Mouse (Mus musculus) lung, postnatal 0 days (tissue): Measurements from ENCODE around the gene Clk1. TPM values are rescaled to one million over a fixed set of nuclear protein-coding genes. Genes with fewer than 3 reads are reported as not detected.

Source experiments
- ATAC-seq: fragments of 200-750 bp; cut with Nextera tagmentation; 2 replicates; pipeline ENCODE4 v1.8.0; 2017; ENCODE audit warnings: moderate library complexity
- DNase-seq: peaks from one replicate; pipeline ENCODE4 v3.0.0-alpha.2; 2016; ENCODE audit warnings: low spot score
- H3K27ac ChIP-seq: fragments of 300-500 bp; sonication (generic); 2 replicates; pipeline ENCODE4 v1.5.1; 2014; ENCODE audit warnings: antibody characterized with exemption, mild to moderate bottlenecking, low read length, mixed read lengths
- H3K27me3 ChIP-seq: fragments of 300-500 bp; sonication (generic); replicated peaks from 2 replicates; pipeline ENCODE4 v1.6.1; 2014; ENCODE audit warnings: low read length, mixed read lengths; ENCODE audit not compliant: insufficient read depth
- H3K36me3 ChIP-seq: fragments of 300-500 bp; sonication (generic); 2 replicates; pipeline ENCODE4 v1.6.1; 2014; ENCODE audit warnings: low read length, mixed read lengths; ENCODE audit not compliant: insufficient read depth
- H3K4me1 ChIP-seq: fragments of 300-500 bp; sonication (generic); 2 replicates; pipeline ENCODE4 v1.6.1; 2014; ENCODE audit warnings: antibody characterized with exemption, low read depth, low read length, mixed read lengths; ENCODE audit not compliant: insufficient read depth
- H3K4me2 ChIP-seq: fragments of 300-500 bp; sonication (generic); replicated peaks from 2 replicates; pipeline ENCODE4 v1.6.1; 2014; ENCODE audit warnings: low read depth, mild to moderate bottlenecking, low read length, moderate library complexity, mixed read lengths
- H3K4me3 ChIP-seq: fragments of 300-500 bp; sonication (generic); 2 replicates; pipeline ENCODE4 v1.5.1; 2014; ENCODE audit warnings: low read depth, low read length
- H3K9ac ChIP-seq: fragments of 300-500 bp; sonication (generic); replicated peaks from 2 replicates; pipeline ENCODE4 v1.6.1; 2014; ENCODE audit warnings: low read depth, mild to moderate bottlenecking
- H3K9me3 ChIP-seq: fragments of 300-500 bp; sonication (generic); 2 replicates; pipeline ENCODE4 v1.6.1; 2016; ENCODE audit warnings: low read length, mixed read lengths
- CTCF ChIP-seq: IDR thresholded peaks from 2 replicates; pipeline ENCODE4 v1.5.1; 2016; ENCODE audit warnings: antibody characterized with exemption, mild to moderate bottlenecking
- EP300 ChIP-seq: IDR thresholded peaks from 2 replicates; pipeline ENCODE4 v1.6.1; 2016; ENCODE audit warnings: antibody characterized with exemption, mild to moderate bottlenecking, control low read depth
- WGBS: fragments of 180-500 bp; shearing (Covaris S2); extraction: QIAGEN DNeasy Blood & Tissue Kit; methylation state at CpG from one replicate; pipeline ENCODE4 v1.1.7; 2014; 5-methylcytosine and 5-hydroxymethylcytosine counted together
- polyA plus RNA-seq: library from polyadenylated mRNA; unstranded; fragments of >200 nt; fragmentation: Nextera tagmentation; extraction: Ambion mirVana; gene quantifications from 2 replicates; pipeline ENCODE4 v1.2.1, GENCODE M21; 2015

Gene Clk1
- 236 and 247 TPM in 2 replicates for polyA plus RNA-seq

GRCm38 (mm10) chr1:58423371-58424248 is at the start of gene Clk1:
Clk1 (minus strand) TSS chr1:58424066.
- WGBS, result under 1% methylated on average over 79 of the region's 79 CpGs
- ATAC-seq, result peak; percentile 95
- H3K4me3 ChIP-seq, result peak within 1 kb of the TSS; percentile 100

DNA sequence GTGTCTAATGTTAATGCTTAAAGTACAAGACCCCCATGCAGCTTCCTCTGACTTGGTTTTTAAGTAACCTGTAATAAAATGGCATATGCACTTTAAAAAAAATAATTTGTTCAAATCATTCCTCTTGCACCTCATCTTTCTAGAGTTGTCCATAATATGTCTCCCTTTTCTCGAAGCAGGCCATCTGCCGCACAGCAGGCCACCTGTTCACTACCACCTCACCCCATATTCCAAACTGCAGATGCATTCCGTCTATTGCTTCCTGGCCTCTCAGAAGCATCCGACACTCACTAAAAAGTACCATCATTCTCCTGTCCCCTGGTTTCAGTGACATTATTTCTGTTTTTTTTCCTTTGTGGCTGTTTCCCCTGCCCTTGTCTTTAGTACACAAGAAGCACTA is 41.7 kb upstream of the Clk1 start:
- no peaks in the 10 kb centered on the region for H3K27me3 ChIP-seq
- H3K4me3 ChIP-seq, result no peak overlapping the region
- H3K36me3 ChIP-seq, result peaks cover 19% of the 10 kb centered on the region
- no peak for DNase-seq
- H3K4me2 ChIP-seq, result no peak overlapping the region
- H3K9ac ChIP-seq, result no peak overlapping the region
- WGBS, result 88% methylated on average over 4 of the region's 4 CpGs
- no peak for ATAC-seq
- TF ChIP-seq CTCF (no peak), EP300 (no peak)
- no peak overlapping the region for H3K27ac ChIP-seq
- H3K9me3 ChIP-seq, result no peaks in the 10 kb centered on the region
- no peaks in the 10 kb centered on the region for H3K4me1 ChIP-seq

More at GRCm38 (mm10) chr1:58423371-58424248, at the start of gene Clk1:
- TF ChIP-seq CTCF, result no peak
- no peak for TF ChIP-seq EP300
- H3K4me2 ChIP-seq, result peak within 1 kb of the TSS; percentile 67
- peak within 1 kb of the TSS; percentile 100 for H3K27ac ChIP-seq
- no peaks in the 10 kb centered on the region for H3K9me3 ChIP-seq
- H3K36me3 ChIP-seq, result peaks cover 19% of the 10 kb centered on the region
- peak within 1 kb of the TSS; percentile 100 for H3K9ac ChIP-seq
- no peaks in the 10 kb centered on the region for H3K27me3 ChIP-seq
- DNase-seq, result peak; percentile 96
- no peaks in the 10 kb centered on the region for H3K4me1 ChIP-seq

- peaks cover 19% of the 10 kb centered on the region for H3K36me3 ChIP-seq
- DNase-seq (no peak), ATAC-seq (no peak)
- no peaks in the 10 kb centered on the region for H3K27me3 ChIP-seq
- TF ChIP-seq EP300, result no peak
- no peak for TF ChIP-seq CTCF
- WGBS, result 88% methylated on average over 4 of the region's 4 CpGs
- H3K4me2 ChIP-seq, result no peak overlapping the region
- H3K4me1 ChIP-seq, result no peaks in the 10 kb centered on the region
- no peak overlapping the region for H3K4me3 ChIP-seq
- H3K27ac ChIP-seq, result no peak overlapping the region
- H3K9ac ChIP-seq, result no peak overlapping the region
- no peaks in the 10 kb centered on the region for H3K9me3 ChIP-seq
Observed at GRCm38 (mm10) chr1:58465042-58465441, 41.2 kb upstream of the Clk1 start.

- DNase-seq (no peak), ATAC-seq (no peak)
- H3K27me3 ChIP-seq, result no peaks in the 10 kb centered on the region
- H3K9ac ChIP-seq, result no peak overlapping the region
- H3K36me3 ChIP-seq, result peaks cover 16% of the 10 kb centered on the region
- no peak overlapping the region for H3K4me3 ChIP-seq
- H3K9me3 ChIP-seq, result no peaks in the 10 kb centered on the region
- no peaks in the 10 kb centered on the region for H3K4me1 ChIP-seq
- WGBS, result 88% methylated on average over 2 of the region's 2 CpGs
- TF ChIP-seq EP300 (no peak), CTCF (no peak)
- H3K27ac ChIP-seq, result no peak overlapping the region
- H3K4me2 ChIP-seq, result no peak overlapping the region
Observed at GRCm38 (mm10) chr1:58463935-58464334, 40.1 kb upstream of the Clk1 start.

- TF ChIP-seq EP300 (no peak), CTCF (no peak)
- no peak overlapping the region for H3K4me3 ChIP-seq
- H3K4me1 ChIP-seq, result no peaks in the 10 kb centered on the region
- peaks cover 15% of the 10 kb centered on the region for H3K36me3 ChIP-seq
- no peaks in the 10 kb centered on the region for H3K27me3 ChIP-seq
- DNase-seq, result no peak
- no peak for ATAC-seq
- no peak overlapping the region for H3K4me2 ChIP-seq
- H3K9me3 ChIP-seq, result no peaks in the 10 kb centered on the region
- no peak overlapping the region for H3K27ac ChIP-seq
- 83% methylated on average over 3 of the region's 3 CpGs for WGBS
- H3K9ac ChIP-seq, result no peak overlapping the region
Observed at GRCm38 (mm10) chr1:58460566-58460965, 36.7 kb upstream of the Clk1 start.

- Histone ChIP-seq H3K4me2 (no peak overlapping the region), H3K4me3 (no peak overlapping the region), H3K27ac (no peak overlapping the region), H3K4me1 (no peaks in the 10 kb centered on the region), H3K36me3 (peaks cover 6% of the 10 kb centered on the region), H3K9me3 (no peaks in the 10 kb centered on the region), H3K9ac (no peak overlapping the region), H3K27me3 (no peaks in the 10 kb centered on the region)
- ATAC-seq (no peak), DNase-seq (no peak)
- 60% methylated on average over 2 of the region's 2 CpGs for WGBS
- TF ChIP-seq EP300 (no peak), CTCF (no peak)
Observed at GRCm38 (mm10) chr1:58458867-58459266, 35.0 kb upstream of the Clk1 start.
